In genomic region chr9:15536861-15537426, GRCm38 (mm10) we compare ENCODE assay signal across 15 mouse cellular contexts. TPM values are rescaled to one million over a fixed set of nuclear protein-coding genes. Genes with fewer than 3 reads are reported as not detected.
DNase-seq lines count a peak whose midpoint lies in the region; ATAC-seq lines count a peak whose summit lies in the region.
"Had no signal": no experiment of that assay in that cellular context is flagged by ENCODE, and none has a peak within 500 bp of the region (broad histone marks: within the 10 kb centered on the region; RNA-seq: fewer than 3 reads in every experiment).

No protein-coding gene starts in this region.

- no peaks in the 10 kb centered on the region for H3K27me3 ChIP-seq in limb, embryonic 11.5 days (ENCODE audit: control insufficient read depth, insufficient read depth, low read length)
- H3K27me3 ChIP-seq in limb, embryonic 10.5 days (ENCODE audit: low read depth, poor library complexity, severe bottlenecking) = no peaks in the 10 kb centered on the region
- no peaks in the 10 kb centered on the region for H3K27me3 ChIP-seq in embryonic facial prominence, embryonic 15.5 days
- no peaks in the 10 kb centered on the region for H3K27me3 ChIP-seq in intestine, embryonic 16.5 days (replicated peaks; ENCODE audit: control insufficient read depth, insufficient read depth, low read length)
- no peaks in the 10 kb centered on the region for H3K27me3 ChIP-seq in liver, embryonic 16.5 days (ENCODE audit: control insufficient read depth, insufficient read depth, low read depth, low read length)
- H3K27me3 ChIP-seq: heart, embryonic 15.5 days; hindbrain, embryonic 15.5 days had no signal

- no peaks in the 10 kb centered on the region for H3K36me3 ChIP-seq in limb, embryonic 11.5 days (ENCODE audit: control insufficient read depth, insufficient read depth, low read length)
- peaks cover 3% of the 10 kb centered on the region; the same call in 1 of the 2 replicates for H3K36me3 ChIP-seq in limb, embryonic 10.5 days
- H3K36me3 ChIP-seq in embryonic facial prominence, embryonic 15.5 days = no peaks in the 10 kb centered on the region
- no peaks in the 10 kb centered on the region for H3K36me3 ChIP-seq in intestine, embryonic 16.5 days (ENCODE audit: control insufficient read depth, insufficient read depth, low read length)
- no peaks in the 10 kb centered on the region for H3K36me3 ChIP-seq in liver, embryonic 16.5 days (ENCODE audit: control insufficient read depth, insufficient read depth)
- H3K36me3 ChIP-seq: heart, embryonic 15.5 days; hindbrain, embryonic 15.5 days had no signal

- H3K9ac ChIP-seq in limb, embryonic 11.5 days (ENCODE audit: low read length) = no peak overlapping the region
- H3K9ac ChIP-seq in embryonic facial prominence, embryonic 15.5 days = no peak overlapping the region
- no peak overlapping the region for H3K9ac ChIP-seq in intestine, embryonic 16.5 days (ENCODE audit: low read depth, low read length)
- no peak overlapping the region for H3K9ac ChIP-seq in liver, embryonic 16.5 days (ENCODE audit: low read depth, low read length)
- H3K9ac ChIP-seq: heart, embryonic 15.5 days; hindbrain, embryonic 15.5 days had no signal

- H3K4me2 ChIP-seq in limb, embryonic 11.5 days (ENCODE audit: low read depth, severe bottlenecking) = no peak overlapping the region
- no peak overlapping the region for H3K4me2 ChIP-seq in embryonic facial prominence, embryonic 15.5 days (replicated peaks)
- H3K4me2 ChIP-seq in intestine, embryonic 16.5 days (ENCODE audit: low read depth, low read length) = no peak overlapping the region
- H3K4me2 ChIP-seq in liver, embryonic 16.5 days (ENCODE audit: low read depth, low read length) = no peak overlapping the region
- H3K4me2 ChIP-seq: heart, embryonic 15.5 days; hindbrain, embryonic 15.5 days had no signal

- 90% methylated on average over 5 of the region's 5 CpGs for WGBS in limb, embryonic 11.5 days
- WGBS in limb, embryonic 10.5 days = 92% methylated on average over 5 of the region's 5 CpGs
- WGBS in embryonic facial prominence, embryonic 15.5 days = 90% methylated on average over 5 of the region's 5 CpGs
- WGBS in intestine, embryonic 16.5 days = 80% methylated on average over 5 of the region's 5 CpGs
- WGBS in liver, embryonic 16.5 days (ENCODE audit: insufficient replicate concordance) = 65% methylated on average over 5 of the region's 5 CpGs

- H3K9me3 ChIP-seq in limb, embryonic 11.5 days (ENCODE audit: control insufficient read depth, low read length) = no peaks in the 10 kb centered on the region
- H3K9me3 ChIP-seq in limb, embryonic 10.5 days (replicated peaks) = no peaks in the 10 kb centered on the region
- H3K9me3 ChIP-seq in embryonic facial prominence, embryonic 15.5 days (replicated peaks) = no peaks in the 10 kb centered on the region
- H3K9me3 ChIP-seq in intestine, embryonic 16.5 days (ENCODE audit: control insufficient read depth, low read length) = no peaks in the 10 kb centered on the region
- H3K9me3 ChIP-seq in liver, embryonic 16.5 days (replicated peaks; ENCODE audit: control insufficient read depth, low read length) = no peaks in the 10 kb centered on the region
- H3K9me3 ChIP-seq: heart, embryonic 15.5 days; hindbrain, embryonic 15.5 days had no signal

- no peak overlapping the region for H3K4me3 ChIP-seq in limb, embryonic 11.5 days (ENCODE audit: low read depth, low read length)
- no peak overlapping the region for H3K4me3 ChIP-seq in limb, embryonic 10.5 days
- no peak overlapping the region for H3K4me3 ChIP-seq in embryonic facial prominence, embryonic 15.5 days (replicated peaks)
- H3K4me3 ChIP-seq in intestine, embryonic 16.5 days (ENCODE audit: low read length) = no peak overlapping the region
- no peak overlapping the region for H3K4me3 ChIP-seq in liver, embryonic 16.5 days (ENCODE audit: low read depth, low read length)
- H3K4me3 ChIP-seq: heart, embryonic 15.5 days; hindbrain, embryonic 15.5 days had no signal

- 0 out of 2 replicates have a peak, but pooled peaks have one; percentile 29 for ATAC-seq in limb, embryonic 11.5 days (ENCODE audit: insufficient number of reproducible peaks, low FRiP score, low TSS enrichment, low read depth)
- peak; percentile 27; the same call in 1 of the 2 replicates for ATAC-seq in embryonic facial prominence, embryonic 15.5 days (ENCODE audit: insufficient number of reproducible peaks, low FRiP score, low TSS enrichment, low read depth)
- peak; percentile 44 for ATAC-seq in intestine, embryonic 16.5 days
- peak; percentile 33 for ATAC-seq in liver, embryonic 16.5 days (ENCODE audit: low read depth)
- no peak for ATAC-seq in inflammation-experienced regulatory T-cells, adult 6 months
- ATAC-seq: CD4-positive, CD25-positive, alpha-beta regulatory T cell, adult 4 months had no signal

- peaks cover 10% of the 10 kb centered on the region; the same call in 1 of the 2 replicates for H3K4me1 ChIP-seq in limb, embryonic 11.5 days (ENCODE audit: control insufficient read depth, insufficient read depth, low read length)
- H3K4me1 ChIP-seq in limb, embryonic 10.5 days = peaks cover 29% of the 10 kb centered on the region
- peaks cover 17% of the 10 kb centered on the region for H3K4me1 ChIP-seq in embryonic facial prominence, embryonic 15.5 days
- H3K4me1 ChIP-seq in intestine, embryonic 16.5 days (ENCODE audit: control insufficient read depth, insufficient read depth, low read length) = peaks cover 32% of the 10 kb centered on the region
- peaks cover 7% of the 10 kb centered on the region; the same call in 1 of the 2 replicates for H3K4me1 ChIP-seq in liver, embryonic 16.5 days (ENCODE audit: control insufficient read depth, low read depth, low read length)

- no peak for DNase-seq in limb, embryonic 11.5 days (ENCODE audit: low spot score)
- no peak for DNase-seq in limb, embryonic 10.5 days (ENCODE audit: low spot score)
- no peak for DNase-seq in kidney, adult 11 months
- DNase-seq in testis, postnatal 10 days (ENCODE audit: low spot score) = no peak
- DNase-seq: adrenal gland, postnatal 36 days; cerebellum, postnatal 25 days; right cerebral cortex, postnatal 14 days; thymus, postnatal 36 days had no signal

- H3K27ac ChIP-seq in limb, embryonic 11.5 days (replicated peaks; ENCODE audit: low read depth, low read length) = no peak overlapping the region
- no peak overlapping the region for H3K27ac ChIP-seq in limb, embryonic 10.5 days
- H3K27ac ChIP-seq in embryonic facial prominence, embryonic 15.5 days (replicated peaks) = no peak overlapping the region
- H3K27ac ChIP-seq in intestine, embryonic 16.5 days (ENCODE audit: low read length) = peak overlapping the region; percentile 30; the same call in 1 of the 2 replicates
- H3K27ac ChIP-seq in liver, embryonic 16.5 days (ENCODE audit: low read length) = peak overlapping the region; percentile 52
- H3K27ac ChIP-seq: heart, embryonic 15.5 days; hindbrain, embryonic 15.5 days had no signal

RNA-seq across cellular contexts. Expression of gene Smco4, which starts 43.7 kb away (rescaled TPM):
- polyA plus RNA-seq in limb, embryonic 11.5 days (2014; fragmentation: Nextera tagmentation; extraction: Ambion mirVana) = 4.9 and 7.5 TPM in 2 replicates
- 2.4 and 2.7 TPM in 2 replicates for polyA plus RNA-seq in limb, embryonic 10.5 days (2016; fragmentation: Nextera tagmentation; extraction: Ambion mirVana)
- 3.0 and 3.2 TPM in 2 replicates for polyA plus RNA-seq in embryonic facial prominence, embryonic 15.5 days (2015; fragmentation: Nextera tagmentation; extraction: Ambion mirVana)
- polyA plus RNA-seq in intestine, embryonic 16.5 days (2015; fragmentation: Nextera tagmentation; extraction: Ambion mirVana) = 2.5 and 3.4 TPM in 2 replicates
- 0.83 and 1.2 TPM in 2 replicates for polyA plus RNA-seq in liver, embryonic 16.5 days (2015; fragmentation: Nextera tagmentation; extraction: Ambion mirVana)
- 10 to 100 TPM; 12.3 to 61.1 (median 54.2) TPM for polyA plus RNA-seq in inflammation-experienced regulatory T-cells, adult 6 months (2017; shearing (Covaris generic))

Comparison
In these comparisons a context has a peak if more than half of its experiments do, and no peak if none do; other contexts are left out.
1. H3K27ac ChIP-seq: peak in intestine, embryonic 16.5 days (single experiment) and liver, embryonic 16.5 days (single experiment); none in limb, embryonic 11.5 days (single experiment), limb, embryonic 10.5 days (single experiment) and embryonic facial prominence, embryonic 15.5 days (single experiment).